Mouse (Mus musculus) embryonic facial prominence, embryonic 15.5 days (tissue): ENCODE measurements around the gene Gm45799. TPM values are rescaled to one million over a fixed set of nuclear protein-coding genes. Genes with fewer than 3 reads are reported as not detected.

ENCODE experiments used
- ATAC-seq: fragments of 200-750 bp; cut with Nextera tagmentation; 2 replicates; pipeline ENCODE4 v1.8.0; 2017; ENCODE audit warnings: low read depth, moderate TSS enrichment; ENCODE audit not compliant: insufficient number of reproducible peaks, low FRiP score, low TSS enrichment
- H3K27ac ChIP-seq: fragments of 300-500 bp; sonication (generic); replicated peaks from 2 replicates; pipeline ENCODE4 v1.5.1; 2015; ENCODE audit warnings: mild to moderate bottlenecking, inconsistent platforms
- H3K27me3 ChIP-seq: fragments of 300-500 bp; sonication (generic); 2 replicates; pipeline ENCODE4 v1.6.1; 2015; ENCODE audit warnings: inconsistent platforms
- H3K36me3 ChIP-seq: fragments of 300-500 bp; sonication (generic); 2 replicates; pipeline ENCODE4 v1.6.1; 2015; ENCODE audit warnings: mild to moderate bottlenecking, inconsistent platforms
- H3K4me1 ChIP-seq: fragments of 300-500 bp; sonication (generic); 2 replicates; pipeline ENCODE4 v1.6.1; 2015; ENCODE audit warnings: inconsistent platforms
- H3K4me2 ChIP-seq: fragments of 300-500 bp; sonication (generic); replicated peaks from 2 replicates; pipeline ENCODE4 v1.6.1; 2015; ENCODE audit warnings: mild to moderate bottlenecking, inconsistent platforms
- H3K4me3 ChIP-seq: fragments of 300-500 bp; sonication (generic); replicated peaks from 2 replicates; pipeline ENCODE4 v1.5.1; 2015; ENCODE audit warnings: mild to moderate bottlenecking, inconsistent platforms
- H3K9ac ChIP-seq: fragments of 300-500 bp; sonication (generic); 2 replicates; pipeline ENCODE4 v1.6.1; 2015; ENCODE audit warnings: inconsistent platforms
- H3K9me3 ChIP-seq: fragments of 300-500 bp; sonication (generic); replicated peaks from 2 replicates; pipeline ENCODE4 v1.6.1; 2016; ENCODE audit warnings: inconsistent platforms
- WGBS: fragments of 180-500 bp; shearing (Covaris S2); methylation state at CpG from one replicate; pipeline ENCODE4 v1.1.7; 2015; 5-methylcytosine and 5-hydroxymethylcytosine counted together
- polyA plus RNA-seq: library from polyadenylated mRNA; unstranded; fragments of >200 nt; fragmentation: Nextera tagmentation; extraction: Ambion mirVana; gene quantifications from 2 replicates; pipeline ENCODE4 v1.2.1, GENCODE M21; 2015

Gm45799 gene
- polyA plus RNA-seq, 1 experiment from 2014 or later = 33.1 TPM

GRCm38 (mm10) chr7:105728701-105729428, 88.5 kb downstream of the Gm45799 start:
- ATAC-seq = no peak
- WGBS = 72% methylated on average over 6 of the region's 6 CpGs
- H3K9ac ChIP-seq = no peak overlapping the region
- H3K27ac ChIP-seq = no peak overlapping the region
- H3K4me2 ChIP-seq = no peak overlapping the region
- H3K27me3 ChIP-seq = no peaks in the 10 kb centered on the region
- H3K4me1 ChIP-seq = peaks cover 4% of the 10 kb centered on the region; the same call in 1 of the 2 replicates
- no peak overlapping the region for H3K4me3 ChIP-seq
- H3K9me3 ChIP-seq = no peaks in the 10 kb centered on the region
- H3K36me3 ChIP-seq = peaks cover 50% of the 10 kb centered on the region

GRCm38 (mm10) chr7:105733836-105734235, 93.5 kb downstream of the Gm45799 start:
- Histone ChIP-seq H3K4me1 (peaks cover 26% of the 10 kb centered on the region), H3K4me2 (no peak overlapping the region), H3K36me3 (peaks cover 60% of the 10 kb centered on the region), H3K9me3 (no peaks in the 10 kb centered on the region), H3K27ac (no peak overlapping the region), H3K27me3 (no peaks in the 10 kb centered on the region), H3K4me3 (no peak overlapping the region), H3K9ac (no peak overlapping the region)
- 94% methylated on average over 11 of the region's 11 CpGs for WGBS
- ATAC-seq = no peak

Other genes starting within 250 kb of the Gm45799 start
- 41.3 and 44.0 TPM in 2 replicates for gene Fam160a2, start 240.5 kb upstream of the Gm45799 start, polyA plus RNA-seq
- gene Cnga4, start 236.0 kb upstream of the Gm45799 start, polyA plus RNA-seq = 0.51 and 0.87 TPM in 2 replicates
- 0.48 and 0.49 TPM in 2 replicates for gene Cckbr, start 214.8 kb upstream of the Gm45799 start, polyA plus RNA-seq
- 150 and 156 TPM in 2 replicates for gene Cavin3, start 158.3 kb upstream of the Gm45799 start, polyA plus RNA-seq
- gene Smpd1, start 86.2 kb upstream of the Gm45799 start, polyA plus RNA-seq = 54.6 and 58.9 TPM in 2 replicates
- 53.1 and 63.4 TPM in 2 replicates for gene Apbb1, start 58.9 kb upstream of the Gm45799 start, polyA plus RNA-seq
- gene Hpx, start 40.4 kb upstream of the Gm45799 start, polyA plus RNA-seq = 0.32 and 0.33 TPM in 2 replicates
- gene Trim3, start 7.0 kb upstream of the Gm45799 start, polyA plus RNA-seq = 45.2 and 48.1 TPM in 2 replicates
- gene Timm10b, start 496 bp upstream of the Gm45799 start, polyA plus RNA-seq = 204 and 209 TPM in 2 replicates
- 96.7 and 97.7 TPM in 2 replicates for gene Arfip2, start 136 bp upstream of the Gm45799 start, polyA plus RNA-seq
- 1.1 and 2.8 TPM in 2 replicates for gene Dnhd1, start 10.3 kb downstream of the Gm45799 start, polyA plus RNA-seq
- gene Ilk, start 96.0 kb downstream of the Gm45799 start, polyA plus RNA-seq = 357 and 386 TPM in 2 replicates
- gene Rrp8, start 96.8 kb downstream of the Gm45799 start, polyA plus RNA-seq = 35.4 and 40.9 TPM in 2 replicates
- 128 and 131 TPM in 2 replicates for gene Taf10, start 103.8 kb downstream of the Gm45799 start, polyA plus RNA-seq
- 67.0 and 82.0 TPM in 2 replicates for gene Tpp1, start 111.7 kb downstream of the Gm45799 start, polyA plus RNA-seq
- gene Dchs1, start 147.1 kb downstream of the Gm45799 start, polyA plus RNA-seq = 15.5 and 17.7 TPM in 2 replicates
- gene Mrpl17, start 170.5 kb downstream of the Gm45799 start, polyA plus RNA-seq = 345 and 355 TPM in 2 replicates